Mouse (Mus musculus) liver, embryonic 14.5 days (tissue): ENCODE results near the gene Col1a2.

ENCODE experiments used
- CTCF ChIP-seq: IDR thresholded peaks from 2 replicates; pipeline ENCODE4 v1.5.1; 2016; ENCODE audit warnings: antibody characterized with exemption, low read depth, control low read depth
- EP300 ChIP-seq: IDR thresholded peaks from 2 replicates; pipeline ENCODE4 v1.6.1; 2016; ENCODE audit warnings: antibody characterized with exemption, low read depth

- no peak for TF ChIP-seq EP300
- no peak for TF ChIP-seq CTCF
Measured at GRCm38 (mm10) chr6:4583485-4583884, 78.9 kb downstream of the Col1a2 start.
